Comparison of ENCODE assay signal across 8 mouse cellular contexts in the genomic region with DNA sequence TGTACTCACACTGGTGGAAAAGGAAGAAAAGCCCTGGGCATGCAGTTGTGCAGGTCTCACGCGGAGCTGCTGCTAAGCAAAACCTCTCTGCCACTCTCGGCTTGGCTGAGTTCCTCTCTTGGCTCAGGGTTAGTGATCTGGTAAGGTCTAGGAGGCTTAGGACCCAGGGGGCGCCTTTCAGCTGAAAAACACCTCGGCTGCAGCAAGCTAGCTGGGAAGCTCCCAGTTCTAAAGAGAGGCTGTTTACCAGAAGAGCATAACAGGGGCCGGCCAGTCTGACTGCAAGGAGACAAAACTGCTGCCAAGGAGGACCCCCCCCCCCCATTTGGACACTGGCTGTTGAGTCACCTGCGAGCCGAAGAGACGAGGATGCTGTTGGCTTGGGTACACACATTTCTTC. TPM values are rescaled to one million over a fixed set of nuclear protein-coding genes. Genes with fewer than 3 reads are reported as not detected.
A peak's percentile ranks its signal among the peaks of the same experiment; 100 is the strongest.
DNase-seq lines count a peak whose midpoint lies in the region; ATAC-seq lines count a peak whose summit lies in the region.

No protein-coding gene starts in this region.

- under 1% methylated on average over 9 of the region's 9 CpGs for WGBS in hindbrain, embryonic 15.5 days

- H3K9ac ChIP-seq in hindbrain, embryonic 15.5 days, result peak overlapping the region; percentile 67

- peak; percentile 96 for DNase-seq in NIH3T3 (ENCODE audit: low read depth)
- peak; percentile 95 to 97 for DNase-seq in cerebellum, postnatal 14 days
- peak; percentile 96 for DNase-seq in gastrocnemius, adult 18-20 months (ENCODE audit: low spot score)
- peak; percentile 83 for DNase-seq in left cerebral cortex, adult 11 months (ENCODE audit: low spot score)
- DNase-seq in lung, postnatal 25 days (ENCODE audit: low spot score), result peak; percentile 91
- DNase-seq in retina, embryonic 14.5 days (ENCODE audit: low spot score), result peak; percentile 86
- DNase-seq in thymus, postnatal 25 days, result peak; percentile 92

- peak overlapping the region; percentile 70 for H3K4me3 ChIP-seq in hindbrain, embryonic 15.5 days

- peak overlapping the region; percentile 98 for H3K4me2 ChIP-seq in hindbrain, embryonic 15.5 days

- peak; percentile 52 for ATAC-seq in hindbrain, embryonic 15.5 days (ENCODE audit: low FRiP score, low read depth)

- H3K4me1 ChIP-seq in hindbrain, embryonic 15.5 days (replicated peaks), result peaks cover 17% of the 10 kb centered on the region

- H3K9me3 ChIP-seq in hindbrain, embryonic 15.5 days, result no peaks in the 10 kb centered on the region

- peak overlapping the region; percentile 83 for H3K27ac ChIP-seq in hindbrain, embryonic 15.5 days (replicated peaks)

- H3K27me3 ChIP-seq in hindbrain, embryonic 15.5 days, result no peaks in the 10 kb centered on the region

- H3K36me3 ChIP-seq in hindbrain, embryonic 15.5 days, result no peaks in the 10 kb centered on the region

RNA-seq across cellular contexts. Expression of a gene that starts 0.4 kb away (rescaled TPM):
- 10 to 100 TPM; 27.2 to 30.8 TPM for total RNA-seq in gastrocnemius, adult 18-20 months (2021)
- polyA plus RNA-seq in hindbrain, embryonic 15.5 days (2015; fragmentation: Nextera tagmentation; extraction: Ambion mirVana), result 26.1 and 26.3 TPM in 2 replicates

RNA-seq across cellular contexts. Expression of a gene that starts 41.9 kb away (rescaled TPM):
- 10 to 100 TPM; 11.3 to 12.7 TPM for total RNA-seq in gastrocnemius, adult 18-20 months (2021)
- 51.9 and 54.3 TPM in 2 replicates for polyA plus RNA-seq in hindbrain, embryonic 15.5 days (2015; fragmentation: Nextera tagmentation; extraction: Ambion mirVana)

Comparison
In these comparisons a context has a peak if more than half of its experiments do, and no peak if none do; other contexts are left out.
1. Peak in every context shown above with its lines: DNase-seq, ATAC-seq, H3K4me3 ChIP-seq and H3K27ac ChIP-seq.